Mouse (Mus musculus): Measurements from ENCODE around the gene Sema3g.

The Sema3g gene

GRCm38 (mm10) chr14:31217666-31218065, at the start of gene Sema3g:
Sema3g (plus strand) TSS chr14:31217860.
- DNase-seq, result peak; percentile 88 to 91

- peak; percentile 67 to 81 for DNase-seq
These were observed 49.2 kb upstream of the Sema3g start, which contains the start of gene Stab1 for GRCm38 (mm10) chr14:31168425-31168824. Stab1 (minus strand) TSS chr14:31168641.

- DNase-seq, result no peak
These were observed 48.2 kb upstream of the Sema3g start for GRCm38 (mm10) chr14:31169508-31169907.

- DNase-seq, result no peak
These were observed 46.7 kb upstream of the Sema3g start for GRCm38 (mm10) chr14:31170963-31171362.

- no peak for DNase-seq
These were observed 46.3 kb upstream of the Sema3g start for GRCm38 (mm10) chr14:31171386-31171785.

- no peak for DNase-seq
These were observed 45.8 kb upstream of the Sema3g start for GRCm38 (mm10) chr14:31171821-31172220.

- DNase-seq, result peak; percentile 39 to 56
These were observed 44.7 kb upstream of the Sema3g start for GRCm38 (mm10) chr14:31172781-31173455.

GRCm38 (mm10) chr14:31173537-31173936, 44.1 kb upstream of the Sema3g start:
- DNase-seq, result no peak

GRCm38 (mm10) chr14:31177287-31177686, 40.4 kb upstream of the Sema3g start:
- no peak for DNase-seq

GRCm38 (mm10) chr14:31177715-31178114, 39.9 kb upstream of the Sema3g start:
- DNase-seq, result no peak

GRCm38 (mm10) chr14:31179677-31180365, 37.8 kb upstream of the Sema3g start:
- no peak for DNase-seq

- DNase-seq, result no peak
These were observed 36.1 kb upstream of the Sema3g start for GRCm38 (mm10) chr14:31181512-31181911.

GRCm38 (mm10) chr14:31182786-31183290, 34.8 kb upstream of the Sema3g start:
- DNase-seq, result peak in 1 of 2 experiments; percentile 47

- no peak for DNase-seq
These were observed 34.1 kb upstream of the Sema3g start for GRCm38 (mm10) chr14:31183541-31183940.

- DNase-seq, result no peak
These were observed 33.5 kb upstream of the Sema3g start for GRCm38 (mm10) chr14:31184195-31184594.

GRCm38 (mm10) chr14:31186656-31187055, 31.0 kb upstream of the Sema3g start:
- peak; percentile 57 to 75 for DNase-seq

- peak; percentile 57 to 79 for DNase-seq
These were observed 28.9 kb upstream of the Sema3g start for GRCm38 (mm10) chr14:31188771-31189181.

- no peak for DNase-seq
These were observed 28.3 kb upstream of the Sema3g start for GRCm38 (mm10) chr14:31189348-31189747.

- no peak for DNase-seq
These were observed 25.7 kb upstream of the Sema3g start for GRCm38 (mm10) chr14:31191936-31192335.

GRCm38 (mm10) chr14:31193791-31194190, 23.9 kb upstream of the Sema3g start:
- DNase-seq, result no peak

- DNase-seq, result peak in 1 of 2 experiments; percentile 59
These were observed 23.2 kb upstream of the Sema3g start for GRCm38 (mm10) chr14:31194441-31194840.

- DNase-seq, result peak; percentile 77 to 93
These were observed 22.7 kb upstream of the Sema3g start for GRCm38 (mm10) chr14:31194891-31195513.

- no peak for DNase-seq
These were observed 22.1 kb upstream of the Sema3g start for GRCm38 (mm10) chr14:31195521-31195920.

GRCm38 (mm10) chr14:31195968-31196367, 21.7 kb upstream of the Sema3g start:
- DNase-seq, result peak in 1 of 2 experiments; percentile 49
